Mouse (Mus musculus): ENCODE measurements around the gene Hc. TPM values are rescaled to one million over a fixed set of nuclear protein-coding genes. Genes with fewer than 3 reads are reported as not detected.

Gene Hc
- polyA plus RNA-seq, 1 experiment from 2014 or later, result 0.49 TPM

DNA sequence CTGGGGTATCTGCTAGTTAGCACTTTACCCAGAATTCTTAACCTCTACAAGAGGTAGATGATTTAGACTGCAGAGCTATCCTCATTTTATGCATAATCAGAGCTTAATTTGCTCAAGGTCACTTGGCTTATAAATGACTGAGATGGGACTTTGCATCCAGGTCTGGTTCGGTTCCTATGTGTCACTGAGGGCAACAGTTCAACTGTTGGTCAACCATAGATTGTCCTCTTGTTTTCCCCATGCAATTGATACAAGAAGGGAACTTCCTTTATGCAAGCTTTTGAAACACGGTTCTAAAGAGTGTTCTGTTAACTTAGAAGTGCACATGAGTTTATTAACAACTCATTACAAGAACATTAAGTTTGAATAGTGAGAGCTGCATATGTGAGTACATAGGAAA lies 2.9 kb downstream of the Hc start:
- no peaks in the 10 kb centered on the region for H3K9me3 ChIP-seq (ENCODE audit: low read depth, low read length)
- ATAC-seq (ENCODE audit: insufficient read depth) (no peak), DNase-seq (no peak)
- no peak for TF ChIP-seq CTCF (IDR thresholded peaks at IDR 0.05; ENCODE audit: low read depth)
- no peaks in the 10 kb centered on the region for H3K27me3 ChIP-seq (ENCODE audit: insufficient read depth, low read length)
- no peak overlapping the region for H3K4me2 ChIP-seq
- whole genome bisulfite sequencing, result 72% methylated on average over 2 of the region's 2 CpGs
- no peaks in the 10 kb centered on the region for H3K36me3 ChIP-seq (ENCODE audit: insufficient read depth)
- H3K27ac ChIP-seq (ENCODE audit: low read depth), result no peak overlapping the region
- H3K4me1 ChIP-seq (ENCODE audit: insufficient read depth), result no peaks in the 10 kb centered on the region
- H3K9ac ChIP-seq, result no peak overlapping the region
- H3K4me3 ChIP-seq (ENCODE audit: low read depth, low read length), result no peak overlapping the region

DNA sequence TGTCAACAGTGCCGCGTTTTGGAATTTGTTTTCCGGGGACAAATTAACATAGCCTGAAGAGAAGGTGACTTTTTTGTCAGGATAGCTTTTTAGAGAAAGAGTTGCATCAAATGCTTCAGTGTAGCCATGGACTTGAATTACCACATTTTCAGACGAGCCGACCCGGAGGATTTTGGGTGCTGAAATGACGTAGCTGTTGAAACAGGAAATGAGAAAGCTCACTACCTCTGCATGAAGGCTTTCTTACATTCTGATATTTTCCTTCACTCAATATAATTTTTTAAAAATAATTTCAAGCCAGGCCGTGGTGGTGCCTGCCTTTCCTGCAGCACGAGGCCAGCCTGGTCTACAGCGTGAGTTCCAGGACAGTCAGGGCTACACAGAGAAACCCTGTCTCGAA lies 4.0 kb downstream of the Hc start:
- Histone ChIP-seq H3K4me3 (ENCODE audit: low read depth, low read length) (no peak overlapping the region), H3K4me1 (ENCODE audit: insufficient read depth) (no peaks in the 10 kb centered on the region), H3K27me3 (ENCODE audit: insufficient read depth, low read length) (no peaks in the 10 kb centered on the region), H3K36me3 (ENCODE audit: insufficient read depth) (no peaks in the 10 kb centered on the region), H3K9ac (no peak overlapping the region), H3K4me2 (no peak overlapping the region), H3K9me3 (ENCODE audit: low read depth, low read length) (no peaks in the 10 kb centered on the region), H3K27ac (ENCODE audit: low read depth) (no peak overlapping the region)
- DNase-seq (no peak), ATAC-seq (ENCODE audit: insufficient read depth) (no peak)
- TF ChIP-seq CTCF (IDR thresholded peaks at IDR 0.05; ENCODE audit: low read depth), result no peak
- 78% methylated on average over 11 of the region's 11 CpGs for WGBS

- Histone ChIP-seq H3K4me2 (no peak overlapping the region), H3K9me3 (ENCODE audit: low read depth, low read length) (no peaks in the 10 kb centered on the region), H3K36me3 (ENCODE audit: insufficient read depth) (no peaks in the 10 kb centered on the region), H3K9ac (no peak overlapping the region), H3K4me3 (ENCODE audit: low read depth, low read length) (no peak overlapping the region), H3K27ac (ENCODE audit: low read depth) (no peak overlapping the region), H3K27me3 (ENCODE audit: insufficient read depth, low read length) (no peaks in the 10 kb centered on the region), H3K4me1 (ENCODE audit: insufficient read depth) (no peaks in the 10 kb centered on the region)
- DNase-seq (peak; percentile 73), ATAC-seq (ENCODE audit: insufficient read depth) (no peak)
- TF ChIP-seq CTCF (IDR thresholded peaks at IDR 0.05; ENCODE audit: low read depth), result peak; percentile 78
- 34% methylated on average over 5 of the region's 5 CpGs for whole genome bisulfite sequencing
Measured at GRCm38 (mm10) chr2:35048851-35049250, 12.4 kb downstream of the Hc start.

DNA sequence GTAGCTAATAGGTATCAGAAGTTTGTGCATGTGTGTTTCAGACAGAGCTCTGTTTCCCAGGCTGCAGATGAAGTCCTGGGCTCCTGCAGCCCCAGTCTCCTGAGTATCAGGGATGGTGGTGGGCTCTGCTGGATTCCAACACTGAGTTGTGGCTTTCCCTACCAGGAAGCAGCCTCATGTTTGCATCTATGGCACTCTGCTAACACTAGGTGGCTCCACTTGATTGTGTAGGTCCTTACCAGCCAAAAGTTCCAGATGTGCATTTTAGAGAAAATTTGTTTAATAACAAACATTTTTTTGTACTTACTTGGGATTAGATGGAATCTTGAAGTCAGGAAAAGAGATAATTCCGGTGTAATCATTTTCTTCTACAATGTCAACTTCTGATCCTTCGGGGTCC lies 16.3 kb downstream of the Hc start:
- ATAC-seq (ENCODE audit: insufficient read depth), result no peak
- Histone ChIP-seq H3K4me2 (no peak overlapping the region), H3K27ac (ENCODE audit: low read depth) (no peak overlapping the region), H3K4me3 (ENCODE audit: low read depth, low read length) (no peak overlapping the region), H3K9ac (no peak overlapping the region), H3K9me3 (ENCODE audit: low read depth, low read length) (no peaks in the 10 kb centered on the region), H3K27me3 (ENCODE audit: insufficient read depth, low read length) (no peaks in the 10 kb centered on the region), H3K36me3 (ENCODE audit: insufficient read depth) (no peaks in the 10 kb centered on the region), H3K4me1 (ENCODE audit: insufficient read depth) (no peaks in the 10 kb centered on the region)
- peak; percentile 84 for DNase-seq
- 73% methylated on average over 2 of the region's 2 CpGs for WGBS
- peak; percentile 79 for TF ChIP-seq CTCF (IDR thresholded peaks at IDR 0.05; ENCODE audit: low read depth)

DNA sequence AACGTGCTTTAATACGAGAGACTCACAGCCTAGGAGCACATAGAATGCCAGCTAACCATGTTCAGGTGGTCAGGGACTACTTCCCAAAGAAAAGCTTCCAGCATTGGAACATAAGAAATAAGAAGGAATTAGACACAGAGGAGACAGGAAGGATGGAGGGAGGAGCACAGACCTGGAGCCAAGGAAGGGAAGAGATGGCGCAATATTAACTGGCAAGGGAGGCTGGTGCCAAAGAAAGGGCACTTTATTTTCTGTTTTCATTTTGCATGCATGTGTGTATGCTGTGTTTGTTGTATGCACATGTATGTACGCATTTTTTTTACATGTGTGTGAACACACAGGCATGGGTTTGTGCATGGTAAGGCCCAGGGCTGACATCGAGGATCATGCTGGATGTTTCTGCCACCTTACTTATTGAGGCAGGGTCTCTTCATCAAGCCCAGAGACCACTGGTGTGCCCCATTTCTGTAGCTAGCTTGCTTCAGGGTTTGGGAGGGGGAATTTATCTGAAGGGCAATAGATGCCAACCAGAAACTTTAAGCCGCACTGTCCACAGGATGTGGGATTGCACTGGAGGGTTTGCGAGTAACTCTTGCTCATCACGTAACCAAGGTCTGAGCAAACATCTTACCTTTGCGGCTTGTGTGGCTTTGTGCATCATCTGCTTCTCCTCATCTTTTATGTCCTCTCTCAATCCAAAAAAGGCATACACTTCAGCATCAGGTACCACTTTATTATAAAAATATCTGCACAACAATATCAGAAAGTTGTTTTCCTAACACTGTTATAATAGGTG lies 22.5 kb downstream of the Hc start:
- H3K27me3 ChIP-seq (ENCODE audit: insufficient read depth, low read length), result no peaks in the 10 kb centered on the region
- 93% methylated on average over 9 of the region's 9 CpGs for WGBS
- H3K9ac ChIP-seq, result no peak overlapping the region
- no peaks in the 10 kb centered on the region for H3K4me1 ChIP-seq (ENCODE audit: insufficient read depth)
- H3K4me3 ChIP-seq (ENCODE audit: low read depth, low read length), result no peak overlapping the region
- ATAC-seq (ENCODE audit: insufficient read depth) (no peak), DNase-seq (no peak)
- no peaks in the 10 kb centered on the region for H3K36me3 ChIP-seq (ENCODE audit: insufficient read depth)
- no peak overlapping the region for H3K27ac ChIP-seq (ENCODE audit: low read depth)
- TF ChIP-seq CTCF (IDR thresholded peaks at IDR 0.05; ENCODE audit: low read depth), result no peak
- H3K4me2 ChIP-seq, result no peak overlapping the region
- H3K9me3 ChIP-seq (ENCODE audit: low read depth, low read length), result no peaks in the 10 kb centered on the region

DNA sequence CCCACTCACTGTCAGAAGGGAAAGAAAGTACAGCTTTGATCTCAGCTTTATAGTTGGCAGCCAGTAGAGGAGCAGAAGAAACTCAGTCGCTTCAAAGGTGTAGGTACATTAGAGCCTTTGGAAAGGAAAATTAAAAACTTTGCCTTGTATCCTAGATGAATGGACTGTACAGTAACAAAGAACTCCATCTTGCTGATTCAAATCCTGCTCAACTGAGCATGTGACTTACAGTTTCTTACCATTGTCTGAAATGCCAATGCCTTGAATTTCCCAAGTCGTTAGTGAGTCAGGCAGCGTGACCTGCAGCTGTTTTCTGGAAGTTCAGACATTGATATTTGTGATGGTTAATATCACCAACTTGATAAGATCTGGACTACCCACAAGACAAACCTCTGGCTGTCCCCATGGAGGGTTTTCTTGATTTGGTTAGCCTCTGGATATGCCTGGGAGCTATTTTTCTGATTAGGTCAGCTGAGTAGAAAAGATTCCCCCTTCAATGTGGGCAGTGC lies 36.5 kb downstream of the Hc start:
- H3K4me3 ChIP-seq (ENCODE audit: low read depth, low read length), result no peak overlapping the region
- H3K4me2 ChIP-seq, result no peak overlapping the region
- 79% methylated on average over 3 of the region's 3 CpGs for WGBS
- no peaks in the 10 kb centered on the region for H3K4me1 ChIP-seq (ENCODE audit: insufficient read depth)
- no peaks in the 10 kb centered on the region for H3K27me3 ChIP-seq (ENCODE audit: insufficient read depth, low read length)
- no peak for TF ChIP-seq CTCF (IDR thresholded peaks at IDR 0.05; ENCODE audit: low read depth)
- ATAC-seq (ENCODE audit: insufficient read depth), result no peak
- no peaks in the 10 kb centered on the region; the same call in 1 of the 2 replicates for H3K9me3 ChIP-seq (ENCODE audit: low read depth, low read length)
- no peaks in the 10 kb centered on the region for H3K36me3 ChIP-seq (ENCODE audit: insufficient read depth)
- H3K9ac ChIP-seq, result no peak overlapping the region
- H3K27ac ChIP-seq (ENCODE audit: low read depth), result no peak overlapping the region
- DNase-seq, result no peak

DNA sequence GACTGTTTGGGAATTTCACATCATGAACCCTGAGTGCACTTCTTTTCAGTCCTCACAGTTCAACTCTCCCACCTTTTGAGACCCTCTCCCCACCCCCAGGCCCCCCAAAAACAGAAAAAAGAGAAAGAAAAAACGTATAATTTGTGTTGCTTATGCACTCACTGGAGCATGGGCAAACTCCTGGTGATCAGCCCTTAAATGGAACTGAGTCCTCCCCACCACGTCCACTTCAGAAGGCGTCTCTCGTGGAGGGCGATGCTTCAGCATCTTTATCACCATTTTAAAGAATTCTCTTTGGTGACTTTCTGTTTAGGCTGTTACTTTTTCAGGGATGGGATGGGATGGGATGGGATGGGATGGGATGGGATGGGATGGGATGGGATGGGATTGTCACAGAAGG lies 39.4 kb downstream of the Hc start:
- no peak for ATAC-seq (ENCODE audit: insufficient read depth)

More for the DNA sequence above, 39.4 kb downstream of the Hc start:
- H3K9ac ChIP-seq, result no peak overlapping the region
- no peaks in the 10 kb centered on the region for H3K36me3 ChIP-seq (ENCODE audit: insufficient read depth)
- 75% methylated on average over 5 of the region's 5 CpGs for WGBS
- no peak overlapping the region for H3K4me2 ChIP-seq
- no peak overlapping the region for H3K27ac ChIP-seq (ENCODE audit: low read depth)
- no peak for TF ChIP-seq CTCF (IDR thresholded peaks at IDR 0.05; ENCODE audit: low read depth)
- no peaks in the 10 kb centered on the region for H3K4me1 ChIP-seq (ENCODE audit: insufficient read depth)
- DNase-seq, result no peak
- no peaks in the 10 kb centered on the region for H3K27me3 ChIP-seq (ENCODE audit: insufficient read depth, low read length)
- H3K9me3 ChIP-seq (ENCODE audit: low read depth, low read length), result no peaks in the 10 kb centered on the region; the same call in 1 of the 2 replicates
- no peak overlapping the region for H3K4me3 ChIP-seq (ENCODE audit: low read depth, low read length)
